Mouse (Mus musculus) hindbrain, embryonic 12.5 days (tissue): ENCODE data around the gene Tex38. TPM values are rescaled to one million over a fixed set of nuclear protein-coding genes. Genes with fewer than 3 reads are reported as not detected.
A peak's percentile ranks its signal among the peaks of the same experiment; 100 is the strongest.

Experiments
- ATAC-seq: fragments of 200-750 bp; cut with Nextera tagmentation; 2 replicates; pipeline ENCODE4 v1.8.0; 2017; ENCODE audit warnings: moderate TSS enrichment; ENCODE audit not compliant: low FRiP score
- H3K27ac ChIP-seq: fragments of 300-500 bp; sonication (generic); 2 replicates; pipeline ENCODE4 v1.5.1; 2016; ENCODE audit warnings: mild to moderate bottlenecking
- H3K27me3 ChIP-seq: fragments of 300-500 bp; sonication (generic); 2 replicates; pipeline ENCODE4 v1.6.1; 2016; ENCODE audit warnings: mild to moderate bottlenecking
- H3K36me3 ChIP-seq: fragments of 300-500 bp; sonication (generic); 2 replicates; pipeline ENCODE4 v1.6.1; 2016; ENCODE audit warnings: mild to moderate bottlenecking
- H3K4me1 ChIP-seq: fragments of 300-500 bp; sonication (generic); 2 replicates; pipeline ENCODE4 v1.6.1; 2016
- H3K4me2 ChIP-seq: fragments of 300-500 bp; sonication (generic); replicated peaks from 2 replicates; pipeline ENCODE4 v1.6.1; 2016; ENCODE audit warnings: mild to moderate bottlenecking
- H3K4me3 ChIP-seq: fragments of 300-500 bp; sonication (generic); 2 replicates; pipeline ENCODE4 v1.5.1; 2016; ENCODE audit warnings: mild to moderate bottlenecking
- H3K9ac ChIP-seq: fragments of 300-500 bp; sonication (generic); 2 replicates; pipeline ENCODE4 v1.6.1; 2016; ENCODE audit warnings: mild to moderate bottlenecking, moderate library complexity
- H3K9me3 ChIP-seq: fragments of 300-500 bp; sonication (generic); replicated peaks from 2 replicates; pipeline ENCODE4 v1.6.1; 2016; ENCODE audit warnings: mild to moderate bottlenecking
- WGBS: fragments of 180-500 bp; shearing (Covaris S2); methylation state at CpG from one replicate; pipeline ENCODE4 v1.1.7; 2016; 5-methylcytosine and 5-hydroxymethylcytosine counted together
- polyA plus RNA-seq: library from polyadenylated mRNA; unstranded; fragments of >200 nt; fragmentation: Nextera tagmentation; extraction: Ambion mirVana; gene quantifications from 2 replicates; pipeline ENCODE4 v1.2.1, GENCODE M21; 2016

The Tex38 gene
- polyA plus RNA-seq, result 0.30 TPM in 1 of 2 replicates, not detected in the other

DNA sequence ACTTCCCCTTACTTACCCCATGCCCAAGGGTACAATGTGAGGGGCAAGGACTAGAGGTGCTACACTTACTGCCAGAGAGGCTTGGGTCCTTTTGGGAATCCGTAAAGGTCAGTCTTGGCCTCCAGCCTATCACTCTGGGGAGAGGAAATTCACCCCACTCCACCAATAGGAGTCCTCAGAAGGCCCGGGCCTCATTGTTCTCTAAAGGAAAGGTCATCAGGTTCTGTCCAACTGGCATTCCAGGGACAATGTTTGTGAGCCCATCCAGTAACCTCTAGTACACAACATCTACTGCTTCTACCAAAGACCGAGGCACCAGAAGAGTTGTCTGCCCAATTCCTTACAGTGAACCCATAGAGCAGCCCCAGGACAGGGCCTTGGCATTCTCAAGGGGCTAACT, at the start of gene Tex38:
Tex38 (minus strand) TSS at position 101 of the 400 bp plus-strand sequence.
- Histone ChIP-seq H3K4me3 (no peak within 1 kb of the TSS), H3K9me3 (no peaks in the 10 kb centered on the region), H3K27me3 (no peaks in the 10 kb centered on the region), H3K27ac (no peak within 1 kb of the TSS), H3K9ac (no peak within 1 kb of the TSS), H3K4me1 (peaks cover 10% of the 10 kb centered on the region), H3K4me2 (no peak within 1 kb of the TSS), H3K36me3 (peaks cover 20% of the 10 kb centered on the region)
- ATAC-seq, result no peak
- 84% methylated on average over 3 of the region's 3 CpGs for WGBS

GRCm38 (mm10) chr4:115830491-115830890, 49.7 kb upstream of the Tex38 start:
- H3K9ac ChIP-seq, result no peak overlapping the region
- no peaks in the 10 kb centered on the region for H3K36me3 ChIP-seq
- H3K27ac ChIP-seq, result no peak overlapping the region
- 87% methylated on average over 5 of the region's 5 CpGs for WGBS
- no peak overlapping the region for H3K4me3 ChIP-seq
- H3K27me3 ChIP-seq, result peaks cover 6% of the 10 kb centered on the region
- peaks cover 11% of the 10 kb centered on the region for H3K4me1 ChIP-seq
- H3K4me2 ChIP-seq, result no peak overlapping the region
- ATAC-seq, result no peak
- no peaks in the 10 kb centered on the region for H3K9me3 ChIP-seq

DNA sequence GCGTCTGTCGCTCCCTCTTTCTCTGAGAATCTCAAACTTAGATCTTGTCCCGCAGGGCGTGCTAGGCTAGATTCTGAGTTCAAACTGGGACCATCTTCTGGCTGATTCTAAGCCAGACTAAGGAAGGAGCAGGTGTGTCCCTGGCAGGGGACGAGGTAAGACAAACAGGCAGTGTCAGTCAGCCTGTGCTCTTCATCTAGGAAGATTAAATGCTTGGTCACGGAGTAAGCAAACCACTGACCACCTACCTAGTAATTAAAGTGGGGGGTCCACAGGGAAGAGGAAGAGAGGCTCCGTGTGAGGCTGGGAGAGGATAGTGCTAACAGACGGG, 47.7 kb upstream of the Tex38 start:
- Histone ChIP-seq H3K27ac (no peak overlapping the region), H3K4me1 (peaks cover 11% of the 10 kb centered on the region), H3K4me2 (peak overlapping the region; percentile 81), H3K9ac (peak overlapping the region; percentile 78), H3K4me3 (peak overlapping the region; percentile 83), H3K36me3 (no peaks in the 10 kb centered on the region), H3K9me3 (no peaks in the 10 kb centered on the region), H3K27me3 (peaks cover 6% of the 10 kb centered on the region)
- WGBS, result 4% methylated on average over 8 of the region's 8 CpGs
- ATAC-seq, result no peak; the same call in 1 of the 2 replicates

- H3K4me2 ChIP-seq, result peak within 1 kb of the TSS; percentile 81
- peaks cover 11% of the 10 kb centered on the region for H3K4me1 ChIP-seq
- no peaks in the 10 kb centered on the region for H3K9me3 ChIP-seq
- WGBS, result under 1% methylated on average over 55 of the region's 57 CpGs
- peak within 1 kb of the TSS; percentile 78 for H3K9ac ChIP-seq
- no peaks in the 10 kb centered on the region for H3K36me3 ChIP-seq
- peak within 1 kb of the TSS; percentile 83 for H3K4me3 ChIP-seq
- peak within 1 kb of the TSS; percentile 52; the same call in 1 of the 2 replicates for H3K27ac ChIP-seq
- H3K27me3 ChIP-seq, result peaks cover 6% of the 10 kb centered on the region
- peak; percentile 90 for ATAC-seq
These were observed 47.2 kb upstream of the Tex38 start, which contains the start of gene Mob3c for GRCm38 (mm10) chr4:115827888-115828571. Mob3c (plus strand) TSS chr4:115828092.

DNA sequence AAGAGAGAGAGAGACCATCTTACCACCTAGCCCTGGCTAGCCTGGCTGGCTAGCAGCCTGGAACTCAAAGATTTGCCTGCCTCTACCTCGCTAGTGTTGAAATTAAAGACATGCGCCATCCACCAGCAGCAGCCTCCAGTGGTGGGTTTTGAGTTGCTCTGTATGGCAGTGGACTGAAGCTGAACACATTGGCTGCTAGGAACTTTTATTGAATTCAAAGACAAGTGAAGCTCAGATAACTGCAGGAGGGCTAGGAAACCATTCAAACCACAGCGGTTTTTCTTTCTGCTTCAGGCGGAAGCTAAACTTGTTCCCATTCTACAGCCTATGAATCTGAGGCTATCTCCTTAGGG, 46.7 kb upstream of the Tex38 start:
- peak overlapping the region; percentile 83 for H3K4me3 ChIP-seq
- 0 out of 2 replicates have a peak overlapping the region, but pooled peaks have one; percentile 12 for H3K27ac ChIP-seq
- 4% methylated on average over 4 of the region's 4 CpGs for WGBS
- H3K4me1 ChIP-seq, result peaks cover 11% of the 10 kb centered on the region
- peak overlapping the region; percentile 81 for H3K4me2 ChIP-seq
- no peaks in the 10 kb centered on the region for H3K36me3 ChIP-seq
- peaks cover 6% of the 10 kb centered on the region for H3K27me3 ChIP-seq
- H3K9ac ChIP-seq, result peak overlapping the region; percentile 78
- H3K9me3 ChIP-seq, result no peaks in the 10 kb centered on the region
- ATAC-seq, result peak; percentile 4

- Histone ChIP-seq H3K4me2 (no peak overlapping the region), H3K4me1 (peaks cover 11% of the 10 kb centered on the region), H3K27ac (no peak overlapping the region), H3K36me3 (no peaks in the 10 kb centered on the region), H3K9me3 (no peaks in the 10 kb centered on the region), H3K4me3 (no peak overlapping the region), H3K9ac (no peak overlapping the region), H3K27me3 (peaks cover 6% of the 10 kb centered on the region)
- WGBS, result 63% methylated on average over 3 of the region's 3 CpGs
- ATAC-seq, result no peak
These were observed 46.2 kb upstream of the Tex38 start for GRCm38 (mm10) chr4:115827066-115827465.

DNA sequence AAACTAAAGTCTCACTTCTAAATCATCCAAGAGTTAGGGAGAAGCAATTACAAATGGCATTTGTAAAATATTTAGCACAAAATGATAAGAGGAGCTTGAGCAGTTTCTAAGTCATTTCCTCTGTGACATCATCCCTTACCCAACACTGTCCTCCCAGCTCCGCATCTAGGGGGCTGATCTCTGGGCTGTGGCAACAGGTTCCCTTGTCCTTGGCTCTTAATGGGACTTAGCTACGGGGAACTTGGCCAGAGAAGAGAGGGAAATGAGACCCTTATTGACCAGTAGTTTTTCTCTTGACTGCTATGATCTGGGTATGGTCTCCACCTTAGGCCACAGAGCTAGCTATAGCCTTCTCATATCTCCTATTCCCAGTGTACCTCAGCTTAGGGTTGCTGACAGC, 44.5 kb upstream of the Tex38 start:
- Histone ChIP-seq H3K9ac (no peak overlapping the region), H3K4me1 (peaks cover 11% of the 10 kb centered on the region), H3K4me2 (no peak overlapping the region), H3K4me3 (no peak overlapping the region), H3K27ac (no peak overlapping the region), H3K36me3 (no peaks in the 10 kb centered on the region), H3K9me3 (no peaks in the 10 kb centered on the region), H3K27me3 (peaks cover 6% of the 10 kb centered on the region)
- ATAC-seq, result no peak
- 91% methylated on average over 2 of the region's 2 CpGs for WGBS

GRCm38 (mm10) chr4:115824178-115824577, 43.4 kb upstream of the Tex38 start:
- H3K9ac ChIP-seq, result no peak overlapping the region
- H3K4me2 ChIP-seq, result no peak overlapping the region
- H3K27me3 ChIP-seq, result 0 out of 2 replicates have a peak, but pooled peaks cover 2% of the 10 kb centered on the region
- no peak overlapping the region for H3K27ac ChIP-seq
- H3K4me1 ChIP-seq, result peaks cover 11% of the 10 kb centered on the region
- WGBS, result 69% methylated on average over 2 of the region's 2 CpGs
- ATAC-seq, result no peak
- H3K9me3 ChIP-seq, result no peaks in the 10 kb centered on the region
- no peaks in the 10 kb centered on the region for H3K36me3 ChIP-seq
- no peak overlapping the region for H3K4me3 ChIP-seq

GRCm38 (mm10) chr4:115821928-115822327, 41.1 kb upstream of the Tex38 start:
- no peak overlapping the region for H3K4me3 ChIP-seq
- H3K4me2 ChIP-seq, result no peak overlapping the region
- H3K4me1 ChIP-seq, result no peaks in the 10 kb centered on the region
- ATAC-seq, result no peak
- no peaks in the 10 kb centered on the region for H3K36me3 ChIP-seq
- no peaks in the 10 kb centered on the region for H3K9me3 ChIP-seq
- H3K27ac ChIP-seq, result no peak overlapping the region
- no peaks in the 10 kb centered on the region for H3K27me3 ChIP-seq
- H3K9ac ChIP-seq, result no peak overlapping the region
- WGBS, result 84% methylated on average over 3 of the region's 3 CpGs

DNA sequence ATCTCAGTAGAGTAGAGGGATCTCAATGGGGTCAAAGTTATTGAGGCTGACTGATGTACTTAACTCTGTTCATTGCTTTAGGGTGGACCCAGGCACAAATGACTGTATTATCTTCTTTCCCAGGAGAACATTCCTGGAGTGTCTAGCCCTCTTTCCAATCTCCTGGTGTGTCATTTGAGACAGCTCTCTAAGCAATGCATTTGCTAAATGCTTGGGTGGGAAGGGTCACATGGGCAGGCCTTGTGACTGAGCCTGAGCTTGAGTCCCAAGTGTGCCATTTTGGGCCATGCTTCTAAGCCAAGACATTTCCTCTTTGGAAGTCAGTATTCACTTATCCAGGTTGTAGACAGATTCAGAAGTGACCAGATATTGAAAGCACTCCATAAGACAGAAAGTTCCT, 40.6 kb upstream of the Tex38 start:
- no peak overlapping the region for H3K4me2 ChIP-seq
- no peak overlapping the region for H3K9ac ChIP-seq
- H3K4me1 ChIP-seq, result no peaks in the 10 kb centered on the region
- no peaks in the 10 kb centered on the region for H3K27me3 ChIP-seq
- no peak overlapping the region for H3K27ac ChIP-seq
- no peaks in the 10 kb centered on the region for H3K9me3 ChIP-seq
- H3K36me3 ChIP-seq, result no peaks in the 10 kb centered on the region
- no peak for ATAC-seq
- H3K4me3 ChIP-seq, result no peak overlapping the region

DNA sequence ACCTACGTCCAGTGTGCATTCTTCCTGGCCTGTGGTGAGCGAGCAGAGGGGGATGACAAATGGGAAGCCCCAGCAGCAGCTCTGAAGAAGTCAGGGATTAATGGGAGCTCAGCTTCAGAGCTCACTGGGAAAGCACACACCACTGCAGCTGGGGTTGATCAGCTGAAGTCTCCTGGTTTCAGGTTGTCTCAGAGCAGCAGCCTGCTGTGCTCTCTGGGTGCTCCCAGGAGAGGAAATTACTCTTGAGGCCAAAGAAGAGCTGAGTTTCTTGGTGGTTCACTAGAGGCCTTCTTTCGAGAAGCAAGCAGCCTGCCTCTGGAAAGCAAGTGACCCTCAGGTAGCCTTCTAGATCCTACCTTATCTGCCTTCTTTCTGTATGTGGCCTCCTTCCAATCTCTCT, 40.1 kb upstream of the Tex38 start:
- H3K4me3 ChIP-seq, result no peak overlapping the region
- H3K27me3 ChIP-seq, result no peaks in the 10 kb centered on the region
- no peaks in the 10 kb centered on the region for H3K4me1 ChIP-seq
- H3K9me3 ChIP-seq, result no peaks in the 10 kb centered on the region
- 70% methylated on average over 3 of the region's 3 CpGs for whole genome bisulfite sequencing
- H3K36me3 ChIP-seq, result no peaks in the 10 kb centered on the region
- no peak overlapping the region for H3K4me2 ChIP-seq
- H3K9ac ChIP-seq, result no peak overlapping the region
- no peak for ATAC-seq
- no peak overlapping the region for H3K27ac ChIP-seq

DNA sequence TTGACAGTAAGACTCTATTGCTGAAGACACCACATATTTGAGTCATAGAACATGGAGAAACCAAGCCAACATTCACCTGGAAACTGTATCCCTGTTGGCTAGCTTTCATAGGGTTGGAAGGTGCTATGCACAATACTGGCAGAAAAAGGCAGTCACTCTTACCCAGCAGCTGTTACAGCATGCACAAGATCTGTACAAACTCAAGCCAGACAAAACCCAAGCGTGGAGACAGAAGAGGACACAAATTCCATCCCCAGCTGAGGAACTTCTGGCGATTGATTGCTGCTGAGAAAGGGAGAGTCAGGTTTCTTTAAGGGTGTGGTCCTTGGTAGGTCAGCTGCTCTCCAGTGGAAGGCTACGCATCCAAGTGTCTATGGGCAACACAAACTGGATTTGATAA, 39.4 kb upstream of the Tex38 start:
- WGBS, result 74% methylated on average over 3 of the region's 3 CpGs

GRCm38 (mm10) chr4:115815606-115816005, 34.8 kb upstream of the Tex38 start:
- 90% methylated on average over 5 of the region's 5 CpGs for WGBS
- peaks cover 26% of the 10 kb centered on the region for H3K36me3 ChIP-seq
- H3K27me3 ChIP-seq, result no peaks in the 10 kb centered on the region
- no peak overlapping the region for H3K9ac ChIP-seq
- H3K4me3 ChIP-seq, result no peak overlapping the region
- no peaks in the 10 kb centered on the region for H3K4me1 ChIP-seq
- H3K4me2 ChIP-seq, result no peak overlapping the region
- no peak for ATAC-seq
- no peak overlapping the region for H3K27ac ChIP-seq
- no peaks in the 10 kb centered on the region for H3K9me3 ChIP-seq

More for the DNA sequence above, 39.4 kb upstream of the Tex38 start:
- Histone ChIP-seq H3K9me3 (no peaks in the 10 kb centered on the region), H3K27ac (no peak overlapping the region), H3K4me1 (no peaks in the 10 kb centered on the region), H3K36me3 (no peaks in the 10 kb centered on the region), H3K4me2 (no peak overlapping the region), H3K27me3 (no peaks in the 10 kb centered on the region), H3K4me3 (no peak overlapping the region), H3K9ac (no peak overlapping the region)
- no peak for ATAC-seq
